Mouse (Mus musculus) hindbrain, embryonic 16.5 days (tissue): Measurements from ENCODE around the gene Habp2. TPM values are rescaled to one million over a fixed set of nuclear protein-coding genes. Genes with fewer than 3 reads are reported as not detected.

Experiments
- ATAC-seq: fragments of 200-750 bp; cut with Nextera tagmentation; 2 replicates; pipeline ENCODE4 v1.8.0; 2017; ENCODE audit warnings: moderate TSS enrichment, moderate library complexity
- H3K27ac ChIP-seq: fragments of 300-500 bp; sonication (generic); 2 replicates; pipeline ENCODE4 v1.5.1; 2014; ENCODE audit warnings: low read depth, mild to moderate bottlenecking, control low read depth, low read length, moderate library complexity
- H3K27me3 ChIP-seq: fragments of 300-500 bp; sonication (generic); replicated peaks from 2 replicates; pipeline ENCODE4 v1.6.1; 2014; ENCODE audit warnings: low read length; ENCODE audit not compliant: control insufficient read depth, insufficient read depth
- H3K36me3 ChIP-seq: fragments of 300-500 bp; sonication (generic); 2 replicates; pipeline ENCODE4 v1.6.1; 2014; ENCODE audit warnings: mild to moderate bottlenecking, low read length, moderate library complexity, mixed read lengths; ENCODE audit not compliant: control insufficient read depth, insufficient read depth
- H3K4me1 ChIP-seq: fragments of 300-500 bp; sonication (generic); 2 replicates; pipeline ENCODE4 v1.6.1; 2014; ENCODE audit warnings: low read depth, low read length; ENCODE audit not compliant: control insufficient read depth, insufficient read depth
- H3K4me2 ChIP-seq: fragments of 300-500 bp; sonication (generic); 2 replicates; pipeline ENCODE4 v1.6.1; 2014; ENCODE audit warnings: mild to moderate bottlenecking, low read length, control low read depth, moderate library complexity
- H3K4me3 ChIP-seq: fragments of 300-500 bp; sonication (generic); 2 replicates; pipeline ENCODE4 v1.5.1; 2014; ENCODE audit warnings: mild to moderate bottlenecking, low read length, control low read depth, moderate library complexity
- H3K9ac ChIP-seq: fragments of 300-500 bp; sonication (generic); 2 replicates; pipeline ENCODE4 v1.6.1; 2014; ENCODE audit warnings: low read depth, mild to moderate bottlenecking, control low read depth, low read length, moderate library complexity
- H3K9me3 ChIP-seq: fragments of 300-500 bp; sonication (generic); 2 replicates; pipeline ENCODE4 v1.6.1; 2014; ENCODE audit warnings: mild to moderate bottlenecking, low read length, moderate library complexity; ENCODE audit not compliant: control insufficient read depth
- WGBS: fragments of 180-500 bp; shearing (Covaris S2); extraction: QIAGEN DNeasy Blood & Tissue Kit; methylation state at CpG from one replicate; pipeline ENCODE4 v1.1.7; 2014; 5-methylcytosine and 5-hydroxymethylcytosine counted together
- polyA plus RNA-seq: library from polyadenylated mRNA; unstranded; fragments of >200 nt; fragmentation: Nextera tagmentation; extraction: Ambion mirVana; gene quantifications from 2 replicates; pipeline ENCODE4 v1.2.1, GENCODE M21; 2015

Gene Habp2
- polyA plus RNA-seq, 1 experiment from 2014 or later = not detected

DNA sequence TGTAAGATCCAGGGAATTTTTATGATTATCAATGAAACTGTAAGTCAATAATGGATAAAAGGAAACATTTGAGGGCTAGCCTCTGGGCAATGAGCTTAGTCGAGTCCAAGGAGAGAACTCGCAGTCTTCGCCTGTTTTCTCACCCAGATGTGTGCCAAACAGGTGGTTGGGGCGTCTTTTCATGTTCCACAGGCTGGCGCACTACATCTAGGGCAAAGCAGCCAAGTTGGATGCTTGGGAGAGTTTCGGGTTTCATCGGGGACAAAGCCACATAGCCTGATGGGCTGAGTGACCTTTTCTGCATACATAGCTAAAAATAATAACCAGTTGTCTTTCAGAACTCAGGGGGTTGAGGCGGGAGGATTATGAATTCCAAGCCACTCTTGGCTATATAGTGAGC, 2.7 kb downstream of the Habp2 start:
- Histone ChIP-seq H3K9ac (no peak overlapping the region), H3K9me3 (no peaks in the 10 kb centered on the region), H3K27me3 (no peaks in the 10 kb centered on the region), H3K4me3 (no peak overlapping the region), H3K27ac (no peak overlapping the region), H3K4me2 (no peak overlapping the region), H3K36me3 (no peaks in the 10 kb centered on the region), H3K4me1 (peaks cover 6% of the 10 kb centered on the region)
- no peak for ATAC-seq
- WGBS = 88% methylated on average over 8 of the region's 8 CpGs

DNA sequence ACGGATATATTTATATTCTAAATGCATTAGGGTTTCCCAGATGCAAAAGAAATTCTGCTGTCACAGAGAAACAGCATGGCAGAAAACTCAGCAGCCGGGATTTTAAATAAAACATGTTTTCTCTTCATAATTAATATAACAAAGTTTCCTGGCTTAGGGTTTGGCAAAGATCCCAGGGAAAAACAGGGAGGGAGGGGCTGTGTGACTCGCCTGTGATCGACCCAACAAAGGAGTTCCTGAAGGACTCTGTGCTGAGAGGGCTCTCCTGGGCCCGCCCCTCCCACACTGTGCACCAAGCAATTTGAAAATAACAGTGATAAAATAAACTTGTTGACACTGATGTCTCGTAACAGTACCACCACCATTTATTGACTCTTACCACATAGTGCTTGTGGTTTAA, 5.0 kb downstream of the Habp2 start:
- Histone ChIP-seq H3K4me2 (no peak overlapping the region), H3K9ac (no peak overlapping the region), H3K36me3 (no peaks in the 10 kb centered on the region), H3K4me3 (no peak overlapping the region), H3K27ac (no peak overlapping the region), H3K27me3 (no peaks in the 10 kb centered on the region), H3K4me1 (peaks cover 10% of the 10 kb centered on the region), H3K9me3 (no peaks in the 10 kb centered on the region)
- ATAC-seq = no peak
- WGBS = 51% methylated on average over 6 of the region's 6 CpGs

DNA sequence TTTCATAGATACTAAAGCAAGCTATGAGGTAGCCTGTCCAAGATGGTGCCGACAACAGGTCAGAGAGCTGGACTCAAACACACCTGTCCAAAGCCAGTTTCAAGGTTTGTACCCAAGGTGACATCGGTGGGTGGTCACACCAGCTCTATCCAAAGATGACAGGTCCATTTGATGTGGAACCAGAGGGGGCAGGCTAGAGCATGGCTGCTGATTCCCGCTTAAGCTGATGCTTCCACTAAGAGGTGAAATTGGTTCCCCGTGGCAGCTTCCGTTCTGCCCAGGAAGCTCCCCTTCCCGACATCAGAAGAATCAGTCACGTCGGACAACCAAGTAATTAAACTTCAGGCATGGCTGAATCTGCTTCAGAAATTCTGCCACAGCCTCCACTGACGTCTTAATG, 5.4 kb downstream of the Habp2 start:
- Histone ChIP-seq H3K4me1 (peaks cover 10% of the 10 kb centered on the region), H3K27me3 (no peaks in the 10 kb centered on the region), H3K4me3 (no peak overlapping the region), H3K9ac (no peak overlapping the region), H3K9me3 (no peaks in the 10 kb centered on the region), H3K36me3 (no peaks in the 10 kb centered on the region), H3K27ac (no peak overlapping the region), H3K4me2 (no peak overlapping the region)
- 50% methylated on average over 9 of the region's 9 CpGs for WGBS
- ATAC-seq = no peak

DNA sequence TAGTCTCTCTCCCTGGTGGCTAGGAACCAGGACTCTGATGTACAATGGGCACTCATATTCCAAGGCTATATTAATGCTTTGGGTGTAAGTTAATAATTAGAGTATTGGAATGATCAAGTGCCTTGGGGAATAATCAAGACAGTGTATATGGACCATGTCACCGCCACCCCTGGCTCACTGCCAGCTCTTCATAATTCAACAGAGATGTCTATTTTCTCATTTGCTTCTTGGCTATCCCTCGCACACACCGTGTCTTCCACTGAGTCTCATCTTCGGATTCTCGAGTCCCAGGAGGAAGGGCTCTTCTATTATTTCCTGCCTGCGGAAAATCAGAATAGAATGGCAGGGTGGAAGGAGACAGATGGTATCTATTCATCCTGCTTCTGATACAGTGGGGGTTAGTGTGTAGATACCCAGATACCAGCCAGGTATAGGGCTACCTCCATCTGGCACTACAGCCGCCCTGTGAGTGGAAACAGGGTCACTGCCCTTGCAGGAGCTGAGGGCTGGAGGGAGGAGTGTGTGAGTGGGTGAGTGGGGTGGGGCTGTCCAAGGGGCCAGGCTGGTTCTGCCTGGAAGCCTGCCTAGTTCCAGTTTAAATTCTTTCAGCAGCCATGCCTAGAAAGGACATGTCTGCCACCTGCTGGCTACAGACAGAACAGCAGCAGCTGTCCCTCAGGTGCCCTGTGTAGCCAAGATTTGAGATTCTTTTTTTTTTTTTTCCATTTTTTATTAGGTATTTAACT, 7.9 kb downstream of the Habp2 start:
- H3K4me1 ChIP-seq = peaks cover 10% of the 10 kb centered on the region
- ATAC-seq = peak; percentile 79
- no peaks in the 10 kb centered on the region for H3K27me3 ChIP-seq
- H3K9ac ChIP-seq = peak overlapping the region; percentile 31; the same call in 1 of the 2 replicates
- H3K9me3 ChIP-seq = no peaks in the 10 kb centered on the region
- H3K27ac ChIP-seq = no peak overlapping the region
- H3K4me2 ChIP-seq = peak overlapping the region; percentile 34
- H3K4me3 ChIP-seq = no peak overlapping the region
- H3K36me3 ChIP-seq = no peaks in the 10 kb centered on the region
- 21% methylated on average over 7 of the region's 7 CpGs for WGBS

DNA sequence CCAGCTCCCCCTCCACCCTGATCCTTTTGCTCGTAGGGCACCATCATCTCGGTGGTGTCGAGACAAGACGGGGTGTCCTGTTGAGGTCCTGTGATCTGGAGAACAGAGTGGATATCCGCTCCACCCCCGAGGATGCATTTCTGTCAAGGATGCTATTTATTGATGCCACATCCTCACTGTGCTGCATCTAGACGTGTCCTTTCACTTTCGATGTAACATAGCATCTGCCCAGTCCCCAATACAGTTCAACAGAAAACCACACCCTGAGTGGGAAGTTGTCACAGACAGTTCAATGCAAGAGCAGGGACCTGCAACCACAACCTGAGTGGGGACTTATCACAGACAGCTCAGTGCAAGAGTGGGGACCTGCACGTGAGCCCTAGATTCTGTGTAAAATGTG, 9.7 kb downstream of the Habp2 start:
- no peaks in the 10 kb centered on the region for H3K9me3 ChIP-seq

DNA sequence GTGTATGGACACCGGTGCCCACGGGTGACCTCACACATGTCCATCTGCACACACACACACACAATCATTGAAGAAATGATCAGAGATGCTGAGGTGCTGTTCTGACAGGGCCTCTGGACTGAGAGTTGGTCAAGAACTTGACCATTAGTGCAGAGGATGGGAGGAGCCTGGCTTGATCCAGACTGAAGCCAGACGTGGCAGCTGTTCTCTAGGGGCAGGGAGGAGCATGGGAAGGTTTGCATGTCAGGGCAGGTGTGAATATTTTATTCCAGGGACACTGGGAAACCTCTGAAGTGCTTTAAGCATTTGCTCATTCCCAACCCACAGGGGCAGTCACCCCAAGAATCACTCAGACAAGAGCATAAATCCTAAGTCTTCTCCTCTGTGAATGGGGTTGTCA, 10.3 kb downstream of the Habp2 start:
- ATAC-seq = no peak
- WGBS = 68% methylated on average over 3 of the region's 3 CpGs
- Histone ChIP-seq H3K4me3 (no peak overlapping the region), H3K9ac (no peak overlapping the region), H3K27ac (no peak overlapping the region), H3K27me3 (no peaks in the 10 kb centered on the region), H3K36me3 (no peaks in the 10 kb centered on the region), H3K4me1 (peaks cover 5% of the 10 kb centered on the region), H3K4me2 (no peak overlapping the region), H3K9me3 (no peaks in the 10 kb centered on the region)

More for the DNA sequence above, 9.7 kb downstream of the Habp2 start:
- H3K27ac ChIP-seq = no peak overlapping the region
- WGBS = 86% methylated on average over 9 of the region's 9 CpGs
- H3K27me3 ChIP-seq = no peaks in the 10 kb centered on the region
- peaks cover 5% of the 10 kb centered on the region for H3K4me1 ChIP-seq
- H3K4me3 ChIP-seq = no peak overlapping the region
- H3K9ac ChIP-seq = no peak overlapping the region
- H3K4me2 ChIP-seq = no peak overlapping the region
- ATAC-seq = no peak
- H3K36me3 ChIP-seq = no peaks in the 10 kb centered on the region

DNA sequence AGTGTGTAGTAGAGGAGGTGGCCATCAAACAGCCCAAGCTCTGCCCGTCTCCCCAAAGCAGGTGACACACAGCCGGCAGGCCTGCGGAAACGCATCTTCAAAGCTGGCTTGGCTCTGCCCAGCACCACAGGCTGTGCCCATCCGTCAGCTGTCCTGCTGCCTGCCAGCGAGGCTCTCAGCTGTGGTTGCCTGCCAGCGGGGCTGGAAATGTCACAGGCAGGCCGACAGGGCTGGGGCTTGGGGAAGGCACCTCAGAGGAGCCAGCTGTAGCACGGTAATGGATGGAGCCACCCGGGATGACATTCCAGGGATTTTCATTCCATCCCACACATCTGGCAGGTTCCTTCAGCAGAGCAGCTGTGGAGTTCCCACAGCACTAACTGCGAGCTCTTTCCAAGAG, 13.9 kb downstream of the Habp2 start:
- no peaks in the 10 kb centered on the region for H3K27me3 ChIP-seq
- no peak overlapping the region for H3K9ac ChIP-seq
- H3K27ac ChIP-seq = no peak overlapping the region
- H3K9me3 ChIP-seq = no peaks in the 10 kb centered on the region
- no peaks in the 10 kb centered on the region for H3K36me3 ChIP-seq
- no peak overlapping the region for H3K4me2 ChIP-seq
- H3K4me1 ChIP-seq = no peaks in the 10 kb centered on the region; the same call in 1 of the 2 replicates
- ATAC-seq = peak; percentile 80
- no peak overlapping the region for H3K4me3 ChIP-seq
- 36% methylated on average over 11 of the region's 11 CpGs for WGBS

DNA sequence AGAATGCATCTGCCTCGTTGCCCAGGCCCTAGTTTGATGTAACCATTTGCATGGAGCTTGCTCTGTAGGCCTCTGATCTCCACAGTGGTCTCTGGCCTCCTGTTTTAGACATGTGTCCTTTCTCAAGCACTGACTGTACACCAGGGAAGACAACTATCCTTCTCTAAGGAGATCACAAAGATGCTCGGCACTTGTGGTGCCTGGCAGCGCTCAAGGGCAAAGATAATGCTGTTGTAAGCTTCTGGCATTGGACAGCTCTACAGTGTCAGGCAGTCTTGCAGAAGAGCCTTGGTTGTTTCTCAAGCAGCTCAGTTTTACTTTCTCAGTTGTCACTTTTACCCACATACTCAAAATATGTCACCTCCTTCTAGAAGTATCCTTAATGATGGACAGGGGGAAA, 29.6 kb downstream of the Habp2 start:
- Histone ChIP-seq H3K9me3 (no peaks in the 10 kb centered on the region), H3K4me1 (peaks cover 9% of the 10 kb centered on the region), H3K4me2 (no peak overlapping the region), H3K4me3 (no peak overlapping the region), H3K36me3 (no peaks in the 10 kb centered on the region), H3K9ac (no peak overlapping the region), H3K27me3 (no peaks in the 10 kb centered on the region), H3K27ac (no peak overlapping the region)
- ATAC-seq = no peak
- 84% methylated on average over 3 of the region's 3 CpGs for WGBS

DNA sequence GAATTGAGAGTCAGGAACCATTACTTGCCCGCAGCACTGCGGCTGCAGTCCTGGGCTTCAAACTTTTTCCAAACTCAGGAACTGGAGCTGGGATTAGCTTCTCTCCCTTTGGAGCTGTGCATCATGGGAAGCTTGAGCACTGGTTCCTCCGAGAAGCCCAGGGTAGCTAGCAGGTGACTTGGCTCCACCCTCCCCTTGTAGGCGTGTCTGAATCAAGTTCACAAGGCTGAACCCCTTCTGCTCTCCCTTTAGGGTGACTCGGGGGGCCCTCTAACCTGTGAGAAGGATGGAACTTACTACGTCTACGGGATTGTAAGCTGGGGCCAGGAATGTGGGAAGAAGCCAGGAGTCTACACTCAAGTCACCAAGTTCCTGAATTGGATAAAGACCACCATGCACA, 32.3 kb downstream of the Habp2 start:
- Histone ChIP-seq H3K36me3 (no peaks in the 10 kb centered on the region), H3K27me3 (no peaks in the 10 kb centered on the region), H3K4me3 (no peak overlapping the region), H3K4me2 (no peak overlapping the region), H3K9ac (no peak overlapping the region), H3K4me1 (peaks cover 9% of the 10 kb centered on the region), H3K27ac (no peak overlapping the region), H3K9me3 (no peaks in the 10 kb centered on the region)
- ATAC-seq = no peak
- 95% methylated on average over 7 of the region's 7 CpGs for WGBS
